23 mouse cellular contexts compared by ENCODE assay signal in the genomic region with DNA sequence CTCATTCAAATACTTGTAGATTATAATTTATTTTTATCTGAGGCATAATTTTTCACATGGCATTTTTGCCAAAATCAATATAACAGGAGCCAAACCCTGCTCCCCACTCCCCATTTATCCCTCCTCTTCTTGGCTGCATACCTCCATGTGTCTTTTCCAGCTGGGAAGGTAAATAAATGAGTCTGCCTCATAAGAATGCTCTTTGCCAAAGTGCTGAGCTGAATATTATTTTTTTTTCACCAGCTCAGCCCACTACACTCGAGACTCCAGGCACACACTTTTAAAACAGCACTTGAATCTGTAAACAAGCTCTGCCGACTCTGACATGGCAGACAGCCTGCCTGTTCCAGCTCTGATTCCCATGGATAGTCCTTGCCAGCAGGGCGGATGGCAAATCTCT.
A peak's percentile ranks its signal among the peaks of the same experiment; 100 is the strongest.
DNase-seq lines count a peak whose midpoint lies in the region; ATAC-seq and TF ChIP-seq lines count a peak whose summit lies in the region.
"Had no signal": no experiment of that assay in that cellular context is flagged by ENCODE, and none has a peak within 500 bp of the region (broad histone marks: within the 10 kb centered on the region; RNA-seq: fewer than 3 reads in every experiment).

No protein-coding gene starts in this region.

- DNase-seq in embryonic facial prominence, embryonic 14.5 days (ENCODE audit: low spot score): peak; percentile 28
- no peak for DNase-seq in embryonic facial prominence, embryonic 10.5 days (ENCODE audit: low spot score)
- no peak for DNase-seq in limb, embryonic 10.5 days (ENCODE audit: low spot score)
- DNase-seq in lung, postnatal 14 days: peak; percentile 2
- DNase-seq in lung, adult 2 months: no peak
- DNase-seq in gastrocnemius, postnatal 14 days: no peak
- DNase-seq: adrenal gland, adult 8-10 months; adrenal gland, postnatal 36 days; B cell, adult 2 months; cerebellum, adult 11 months; cerebellum, adult 8-10 months; cerebellum, postnatal 14 days; embryo, embryonic 11 days; gastrocnemius, adult 2 months; gastrocnemius, postnatal 36 days; heart, postnatal 10 days had no signal

- H3K36me3 ChIP-seq in embryonic facial prominence, embryonic 14.5 days (ENCODE audit: control insufficient read depth, insufficient read depth, low read length): no peaks in the 10 kb centered on the region
- H3K36me3 ChIP-seq in embryonic facial prominence, embryonic 10.5 days (replicated peaks): no peaks in the 10 kb centered on the region
- no peaks in the 10 kb centered on the region for H3K36me3 ChIP-seq in limb, embryonic 12.5 days
- no peaks in the 10 kb centered on the region for H3K36me3 ChIP-seq in limb, embryonic 10.5 days
- H3K36me3 ChIP-seq: embryonic facial prominence, embryonic 12.5 days; forebrain, embryonic 12.5 days; G1E; hindbrain, embryonic 13.5 days had no signal

- no peak overlapping the region for H3K4me2 ChIP-seq in embryonic facial prominence, embryonic 14.5 days (ENCODE audit: low read depth, low read length)
- no peak overlapping the region for H3K4me2 ChIP-seq in limb, embryonic 12.5 days
- H3K4me2 ChIP-seq: embryonic facial prominence, embryonic 12.5 days; forebrain, embryonic 12.5 days; hindbrain, embryonic 13.5 days had no signal

- WGBS in embryonic facial prominence, embryonic 14.5 days: 55% methylated on average over 3 of the region's 3 CpGs
- 74% methylated on average over 3 of the region's 3 CpGs for WGBS in embryonic facial prominence, embryonic 10.5 days
- 58% methylated on average over 3 of the region's 3 CpGs for WGBS in limb, embryonic 12.5 days
- 72% methylated on average over 3 of the region's 3 CpGs for WGBS in limb, embryonic 10.5 days
- 27% methylated on average over 3 of the region's 3 CpGs for WGBS in lung, adult 2 months

- H3K27me3 ChIP-seq in embryonic facial prominence, embryonic 14.5 days (replicated peaks; ENCODE audit: control insufficient read depth, insufficient read depth, low read length): no peaks in the 10 kb centered on the region
- peaks cover 40% of the 10 kb centered on the region; the same call in 1 of the 2 replicates for H3K27me3 ChIP-seq in embryonic facial prominence, embryonic 10.5 days (replicated peaks; ENCODE audit: low read depth, poor library complexity, severe bottlenecking)
- H3K27me3 ChIP-seq in limb, embryonic 12.5 days: no peaks in the 10 kb centered on the region
- H3K27me3 ChIP-seq in limb, embryonic 10.5 days (ENCODE audit: low read depth, poor library complexity, severe bottlenecking): 0 out of 2 replicates have a peak, but pooled peaks cover 8% of the 10 kb centered on the region

- no peak overlapping the region for H3K4me3 ChIP-seq in embryonic facial prominence, embryonic 14.5 days (ENCODE audit: low read depth, low read length)
- H3K4me3 ChIP-seq in embryonic facial prominence, embryonic 10.5 days: no peak overlapping the region
- no peak overlapping the region for H3K4me3 ChIP-seq in limb, embryonic 12.5 days (replicated peaks)
- no peak overlapping the region for H3K4me3 ChIP-seq in limb, embryonic 10.5 days
- H3K4me3 ChIP-seq in lung, adult 2 months (replicated peaks; ENCODE audit: extremely low read depth, low read depth, low read length): no peak overlapping the region
- H3K4me3 ChIP-seq: embryonic facial prominence, embryonic 12.5 days; forebrain, embryonic 12.5 days; gastrocnemius, adult 2 months; hindbrain, embryonic 13.5 days had no signal

- intact Hi-C loops in gastrocnemius, postnatal 14 days (cut with DNase I; ENCODE audit: low total_unique reads): no loop called here

- no peak overlapping the region for H3K27ac ChIP-seq in embryonic facial prominence, embryonic 14.5 days (replicated peaks; ENCODE audit: low read depth, low read length)
- H3K27ac ChIP-seq in embryonic facial prominence, embryonic 10.5 days (replicated peaks): no peak overlapping the region
- H3K27ac ChIP-seq in limb, embryonic 12.5 days: 0 out of 2 replicates have a peak overlapping the region, but pooled peaks have one; percentile 12
- no peak overlapping the region for H3K27ac ChIP-seq in limb, embryonic 10.5 days
- H3K27ac ChIP-seq: embryonic facial prominence, embryonic 12.5 days; forebrain, embryonic 12.5 days; gastrocnemius, adult 2 months; hindbrain, embryonic 13.5 days; hindbrain, postnatal 0 days had no signal

- H3K4me1 ChIP-seq in embryonic facial prominence, embryonic 14.5 days (ENCODE audit: control insufficient read depth, insufficient read depth, low read length): peaks cover 3% of the 10 kb centered on the region; the same call in 1 of the 2 replicates
- H3K4me1 ChIP-seq in embryonic facial prominence, embryonic 10.5 days: peaks cover 16% of the 10 kb centered on the region
- H3K4me1 ChIP-seq in limb, embryonic 12.5 days (replicated peaks): peaks cover 11% of the 10 kb centered on the region; the same call in 1 of the 2 replicates
- H3K4me1 ChIP-seq in limb, embryonic 10.5 days: peaks cover 22% of the 10 kb centered on the region
- H3K4me1 ChIP-seq in lung, adult 2 months (ENCODE audit: control insufficient read depth, insufficient read depth, low read length): no peaks in the 10 kb centered on the region

- no peak for ATAC-seq in embryonic facial prominence, embryonic 14.5 days (ENCODE audit: low read depth)
- no peak for ATAC-seq in limb, embryonic 12.5 days (ENCODE audit: insufficient number of reproducible peaks, insufficient read depth, low FRiP score, low TSS enrichment, low read depth)
- ATAC-seq: CD4-positive, CD25-positive, alpha-beta regulatory T cell, adult 4 months; hindbrain, postnatal 0 days had no signal

- H3K9me3 ChIP-seq in embryonic facial prominence, embryonic 14.5 days (ENCODE audit: control insufficient read depth, low read length): no peaks in the 10 kb centered on the region
- no peaks in the 10 kb centered on the region for H3K9me3 ChIP-seq in embryonic facial prominence, embryonic 10.5 days
- H3K9me3 ChIP-seq in limb, embryonic 12.5 days: no peaks in the 10 kb centered on the region
- H3K9me3 ChIP-seq in limb, embryonic 10.5 days (replicated peaks): no peaks in the 10 kb centered on the region
- H3K9me3 ChIP-seq: embryonic facial prominence, embryonic 12.5 days; forebrain, embryonic 12.5 days; hindbrain, embryonic 13.5 days had no signal

- TF ChIP-seq POLR2A in lung, adult 2 months (IDR thresholded peaks at IDR 0.05; ENCODE audit: borderline replicate concordance, extremely low read depth, low read depth, low read length): no peak

- no peak for TF ChIP-seq CTCF in lung, adult 2 months (IDR thresholded peaks at IDR 0.05; ENCODE audit: insufficient read depth, low read length)

- no peak overlapping the region for H3K9ac ChIP-seq in embryonic facial prominence, embryonic 14.5 days (ENCODE audit: low read depth, low read length)
- H3K9ac ChIP-seq in limb, embryonic 12.5 days (replicated peaks): no peak overlapping the region
- H3K9ac ChIP-seq: embryonic facial prominence, embryonic 12.5 days; forebrain, embryonic 12.5 days; hindbrain, embryonic 13.5 days had no signal

Comparison
In these comparisons a context has a peak if more than half of its experiments do, and no peak if none do; other contexts are left out.
1. DNase-seq: peak in embryonic facial prominence, embryonic 14.5 days (single experiment) and lung, postnatal 14 days (single experiment); none in embryonic facial prominence, embryonic 10.5 days (single experiment), limb, embryonic 10.5 days (single experiment), lung, adult 2 months (single experiment) and gastrocnemius, postnatal 14 days (single experiment).